Mouse (Mus musculus): ENCODE measurements around the gene Smagp. TPM values are rescaled to one million over a fixed set of nuclear protein-coding genes. Genes with fewer than 3 reads are reported as not detected.

The Smagp gene
- total and polyA plus RNA-seq, 3 experiments: 0.55 to 7.0 (median 3.2) TPM

- no peaks in the 10 kb centered on the region for H3K9me3 ChIP-seq (replicated peaks; ENCODE audit: low read length)
- no peak overlapping the region for H3K27ac ChIP-seq (ENCODE audit: insufficient read depth, low read depth)
- no peak overlapping the region for H3K4me2 ChIP-seq (ENCODE audit: insufficient read depth, low read depth, poor library complexity, severe bottlenecking)
- dilution Hi-C loops (cut with MboI; ENCODE audit: extremely low pct_ligation_motif_present, extremely low pct_unique_long_range_greater_than_20kb, low sequenced_read_pairs) (no loop called here), in situ Hi-C loops (cut with MboI; ENCODE audit: low pct_ligation_motif_present, low pct_unique_long_range_greater_than_20kb, low sequenced_read_pairs) (no loop called here)
- peaks cover under 1 to 2% of the 10 kb centered on the region in 2 experiments for H3K36me3 ChIP-seq (replicated peaks in 1 of 2; ENCODE audit: control insufficient read depth in 1 of 2, insufficient read depth in 1 of 2, low read length in 1 of 2)
- no peaks in the 10 kb centered on the region for H3K79me2 ChIP-seq (replicated peaks; ENCODE audit: control insufficient read depth, extremely low read depth, insufficient read depth, poor library complexity, severe bottlenecking)
- no peak for DNase-seq (ENCODE audit: extremely low read depth)
- H3K4me1 ChIP-seq (ENCODE audit: control insufficient read depth in 1 of 2, insufficient read depth in 2 of 2): peaks cover 7 to 29% of the 10 kb centered on the region in 2 experiments; a peak in 3 of 4 replicates
- no peak overlapping the region for H3K9ac ChIP-seq (ENCODE audit: insufficient read depth, low read depth)
- H3K27me3 ChIP-seq (replicated peaks): peaks cover 4% of the 10 kb centered on the region
- no peak for TF ChIP-seq NRF1 (IDR thresholded peaks at IDR 0.05; ENCODE audit: low read depth, low read length)
- TF ChIP-seq UBTF (IDR thresholded peaks at IDR 0.05; ENCODE audit: low read depth, low read length): no peak
- TF ChIP-seq NELFE (IDR thresholded peaks at IDR 0.05; ENCODE audit: low read depth, low read length): no peak
- TF ChIP-seq ZC3H11A (IDR thresholded peaks at IDR 0.05; ENCODE audit: low read depth, low read length): no peak
- TF ChIP-seq MAZ (IDR thresholded peaks at IDR 0.05; ENCODE audit: low read depth, low read length): no peak
- TF ChIP-seq RAD21 (IDR thresholded peaks at IDR 0.05; ENCODE audit: low read depth, low read length): no peak
- TF ChIP-seq BHLHE40 (IDR thresholded peaks at IDR 0.05; ENCODE audit: low read depth, low read length): no peak
- TF ChIP-seq MXI1 (IDR thresholded peaks at IDR 0.05; ENCODE audit: low read depth, low read length): no peak
- TF ChIP-seq ZNF384 (IDR thresholded peaks at IDR 0.05; ENCODE audit: low read depth, low read length): no peak
- no peak for TF ChIP-seq EP300 (IDR thresholded peaks at IDR 0.05; ENCODE audit: low read length)
- no peak for TF ChIP-seq MAX (IDR thresholded peaks at IDR 0.05; ENCODE audit: low read length)
- TF ChIP-seq MAFK (IDR thresholded peaks at IDR 0.05; ENCODE audit: insufficient replicate concordance, low read length): no peak
- TF ChIP-seq CHD2 (IDR thresholded peaks at IDR 0.05; ENCODE audit: low read length): no peak
- no peak overlapping the region for H3K4me3 ChIP-seq (replicated peaks in 1 of 3; ENCODE audit: low read depth in 2 of 3, low read length in 2 of 3, poor library complexity in 1 of 3)
These were observed 7.9 kb downstream of the Smagp start for GRCm38 (mm10) chr15:100628797-100629196.

- Histone ChIP-seq H3K27ac (ENCODE audit: insufficient read depth, low read depth) (no peak overlapping the region), H3K4me2 (ENCODE audit: insufficient read depth, low read depth, poor library complexity, severe bottlenecking) (no peak overlapping the region), H3K27me3 (replicated peaks) (peaks cover 4% of the 10 kb centered on the region), H3K9me3 (replicated peaks; ENCODE audit: low read length) (no peaks in the 10 kb centered on the region), H3K79me2 (replicated peaks; ENCODE audit: control insufficient read depth, extremely low read depth, insufficient read depth, poor library complexity, severe bottlenecking) (no peaks in the 10 kb centered on the region), H3K4me3 (replicated peaks in 1 of 3; ENCODE audit: low read depth in 2 of 3, low read length in 2 of 3, poor library complexity in 1 of 3) (no peak overlapping the region), H3K4me1 (ENCODE audit: control insufficient read depth in 1 of 2, insufficient read depth in 2 of 2) (peaks cover 5 to 20% of the 10 kb centered on the region in 2 experiments; a peak in 3 of 4 replicates), H3K9ac (ENCODE audit: insufficient read depth, low read depth) (no peak overlapping the region), H3K36me3 (replicated peaks in 1 of 2; ENCODE audit: control insufficient read depth in 1 of 2, insufficient read depth in 1 of 2, low read length in 1 of 2) (peaks cover 2 to 7% of the 10 kb centered on the region in 2 experiments)
- dilution Hi-C loops (cut with MboI; ENCODE audit: extremely low pct_ligation_motif_present, extremely low pct_unique_long_range_greater_than_20kb, low sequenced_read_pairs): no loop called here
- no peak for TF ChIP-seq MXI1 (IDR thresholded peaks at IDR 0.05; ENCODE audit: low read depth, low read length)
- no peak for TF ChIP-seq MAZ (IDR thresholded peaks at IDR 0.05; ENCODE audit: low read depth, low read length)
- no peak for TF ChIP-seq MAX (IDR thresholded peaks at IDR 0.05; ENCODE audit: low read length)
- no peak for TF ChIP-seq TBP (conservative IDR thresholded peaks at IDR 0.05; ENCODE audit: low read depth, low read length)
- no peak for TF ChIP-seq SIN3A (IDR thresholded peaks at IDR 0.05; ENCODE audit: low read length)
- TF ChIP-seq KAT2A (IDR thresholded peaks at IDR 0.05; ENCODE audit: insufficient replicate concordance, low read length): no peak
- no peak for TF ChIP-seq UBTF (IDR thresholded peaks at IDR 0.05; ENCODE audit: low read depth, low read length)
- no peak for TF ChIP-seq TCF12 (IDR thresholded peaks at IDR 0.05; ENCODE audit: low read depth, low read length)
- no peak for TF ChIP-seq MAFK (IDR thresholded peaks at IDR 0.05; ENCODE audit: insufficient replicate concordance, low read length)
- no peak for TF ChIP-seq ETS1 (conservative IDR thresholded peaks at IDR 0.05; ENCODE audit: low read depth, low read length)
- no peak for TF ChIP-seq ZNF384 (IDR thresholded peaks at IDR 0.05; ENCODE audit: low read depth, low read length)
- TF ChIP-seq POLR2A (IDR thresholded peaks at IDR 0.05; ENCODE audit: low read depth, low read length): no peak
- no peak for TF ChIP-seq HCFC1 (IDR thresholded peaks at IDR 0.05; ENCODE audit: low read depth, low read length)
- TF ChIP-seq ZKSCAN1 (IDR thresholded peaks at IDR 0.05; ENCODE audit: borderline replicate concordance, low read depth, low read length): no peak
- no peak for TF ChIP-seq ZMIZ1 (IDR thresholded peaks at IDR 0.05; ENCODE audit: low read depth, low read length)
- TF ChIP-seq PAX5 (IDR thresholded peaks at IDR 0.05; ENCODE audit: low read length): no peak
- no peak for TF ChIP-seq IRF4 (IDR thresholded peaks at IDR 0.05; ENCODE audit: low read depth, low read length)
- no peak for TF ChIP-seq POLR2AphosphoS2 (IDR thresholded peaks at IDR 0.05; ENCODE audit: low read depth, low read length)
- no peak for TF ChIP-seq BHLHE40 (IDR thresholded peaks at IDR 0.05; ENCODE audit: low read depth, low read length)
- in situ Hi-C loops (cut with MboI; ENCODE audit: low pct_ligation_motif_present, low pct_unique_long_range_greater_than_20kb, low sequenced_read_pairs): no loop called here
- no peak for DNase-seq (ENCODE audit: extremely low read depth)
These were observed 8.9 kb downstream of the Smagp start for GRCm38 (mm10) chr15:100627774-100628370.
